Mouse (Mus musculus) small intestine, adult 2 months (tissue): ENCODE data around the gene Traf3ip3.

ENCODE experiments used
- CTCF ChIP-seq: fragments of 200-500 bp; IDR thresholded peaks from 2 replicates; pipeline ENCODE4 v1.5.1; 2012; ENCODE audit warnings: low read depth, mild to moderate bottlenecking, control low read depth, inconsistent platforms, low read length, moderate library complexity, mixed read lengths; ENCODE audit not compliant: insufficient replicate concordance, insufficient read length; ENCODE audit errors: extremely low read depth
- POLR2A ChIP-seq: fragments of 200-500 bp; IDR thresholded peaks from 2 replicates; pipeline ENCODE4 v1.6.1; 2012; ENCODE audit warnings: low read depth, mild to moderate bottlenecking, control low read depth, inconsistent platforms, low read length, moderate library complexity

DNA sequence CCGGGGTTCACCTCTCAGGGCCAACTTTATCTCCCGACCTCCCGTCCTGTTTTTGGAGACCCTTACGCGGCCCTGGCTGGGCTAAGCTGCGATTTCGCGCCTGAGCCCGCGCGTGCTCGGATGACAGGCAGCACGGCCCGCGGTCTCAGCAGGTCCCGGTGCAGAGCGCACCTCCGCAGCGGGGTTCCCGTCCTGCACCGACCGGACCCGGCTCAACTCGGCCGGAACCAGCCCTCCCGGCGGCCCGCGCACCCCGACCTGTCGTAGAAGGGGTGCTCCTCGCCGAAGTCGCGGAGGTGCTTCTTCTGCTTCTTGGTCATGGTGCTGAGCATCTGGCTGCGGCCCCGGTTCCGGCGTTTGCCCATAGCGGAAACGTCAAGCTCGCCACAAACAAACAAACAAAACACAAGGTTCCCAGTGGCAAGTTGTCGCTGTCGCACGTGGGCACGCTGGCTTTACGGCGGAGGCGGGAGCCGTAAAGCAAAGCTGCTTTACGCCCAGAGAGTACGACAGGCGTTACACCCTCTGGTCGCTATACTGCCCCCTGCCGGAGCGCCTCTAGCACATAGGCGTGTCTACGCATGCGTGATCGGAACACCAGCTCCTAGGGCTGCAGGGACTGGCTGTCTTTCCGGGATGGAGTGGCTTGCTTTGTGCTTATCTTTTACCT, 71.6 kb downstream of the Traf3ip3 start, which contains the start of gene Diexf:
- TF ChIP-seq CTCF, result peak; percentile 94
- TF ChIP-seq POLR2A, result peak; percentile 54
